Mouse (Mus musculus) olfactory bulb, adult 2 months (tissue): ENCODE measurements around the gene Lyzl6. TPM values are rescaled to one million over a fixed set of nuclear protein-coding genes. Genes with fewer than 3 reads are reported as not detected.

Experiments used
- H3K27ac ChIP-seq: fragments of 200-500 bp; 2 replicates; pipeline ENCODE4 v1.5.1; 2012; ENCODE audit warnings: low read depth, low read length; ENCODE audit not compliant: insufficient read depth
- H3K4me1 ChIP-seq: fragments of 200-500 bp; 2 replicates; pipeline ENCODE4 v1.6.1; 2012; ENCODE audit warnings: low read length; ENCODE audit not compliant: control insufficient read depth, insufficient read depth
- H3K4me3 ChIP-seq: fragments of 200-500 bp; 2 replicates; pipeline ENCODE4 v1.5.1; 2012; ENCODE audit warnings: mild to moderate bottlenecking, low read depth, low read length, moderate library complexity; ENCODE audit not compliant: insufficient read depth
- CTCF ChIP-seq: fragments of 200-500 bp; IDR thresholded peaks from 2 replicates; pipeline ENCODE4 v1.5.1; 2012; ENCODE audit warnings: low read depth, mild to moderate bottlenecking, low read length, moderate library complexity; ENCODE audit not compliant: insufficient read depth
- POLR2A ChIP-seq: fragments of 200-500 bp; IDR thresholded peaks from 2 replicates; pipeline ENCODE4 v1.6.1; 2012; ENCODE audit warnings: mild to moderate bottlenecking, low read depth, low read length, moderate library complexity; ENCODE audit not compliant: insufficient read depth
- whole genome bisulfite sequencing: fragments of 180-500 bp; shearing (Covaris S2); methylation state at CpG from one replicate; pipeline ENCODE4 v1.1.7; 2018; 5-methylcytosine and 5-hydroxymethylcytosine counted together
- polyA plus RNA-seq: library from polyadenylated mRNA; stranded (reverse); fragments of >200 nt; gene quantifications from 2 replicates; pipeline ENCODE4 v1.2.4, GENCODE M21; 2012; ENCODE audit warnings: low replicate concordance; ENCODE audit not compliant: missing spikeins, insufficient read depth, insufficient read length

The Lyzl6 gene
- polyA plus RNA-seq, 1 experiment: not detected

DNA sequence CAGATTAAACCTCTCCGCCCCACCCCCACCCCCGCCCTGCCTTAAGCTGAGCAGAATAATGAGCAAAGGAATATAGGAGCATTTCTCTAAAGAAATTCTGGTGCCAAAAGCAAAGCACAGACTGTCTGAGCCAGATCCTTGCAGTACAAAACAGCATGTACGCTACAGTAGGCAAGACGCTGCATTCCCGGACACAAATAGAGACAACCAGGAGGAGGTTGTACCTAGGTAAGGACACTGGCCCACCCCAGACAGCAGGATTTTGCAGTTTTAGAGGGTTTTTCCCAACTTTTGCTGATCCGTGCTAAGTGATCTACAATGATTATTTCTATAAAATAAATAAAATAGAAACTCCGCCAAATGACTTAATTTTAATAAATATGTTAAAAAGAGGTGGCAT, 10.0 kb upstream of the Lyzl6 start:
- H3K27ac ChIP-seq: peak overlapping the region; percentile 83

DNA sequence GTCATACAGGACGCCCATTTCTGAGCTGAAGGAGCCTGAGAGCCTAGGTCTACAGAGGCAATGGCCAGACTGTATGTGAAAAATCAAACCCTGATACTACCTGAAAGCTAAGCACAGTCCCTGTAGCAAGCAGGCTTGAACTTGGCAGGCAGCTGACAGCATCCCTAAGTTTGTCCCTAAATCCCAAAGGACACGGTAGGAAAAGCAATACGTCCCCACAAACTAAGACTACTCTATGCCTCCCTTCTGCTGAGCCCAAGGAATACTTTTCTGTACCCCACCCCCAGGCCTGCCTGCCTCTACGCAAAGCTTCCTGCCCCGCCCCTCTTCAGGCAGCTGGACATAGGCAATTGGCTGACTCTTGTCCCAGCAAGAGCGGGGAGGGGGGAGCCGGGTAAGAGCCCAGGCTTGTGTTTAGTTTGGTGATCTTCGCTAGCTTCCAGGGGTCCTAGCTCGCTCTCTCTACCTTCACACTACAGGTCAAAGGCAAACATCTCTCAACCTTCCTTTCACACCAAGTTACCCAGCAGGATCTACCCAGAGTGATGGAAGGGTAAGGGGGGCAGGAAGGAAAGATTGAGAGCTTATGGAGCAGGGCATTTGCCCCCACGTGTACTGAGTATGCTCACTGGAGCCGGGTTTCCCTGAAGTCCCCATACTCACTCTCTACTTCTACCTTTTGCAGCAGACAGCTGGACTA, 9.4 kb upstream of the Lyzl6 start:
- TF ChIP-seq CTCF: no peak
- TF ChIP-seq POLR2A: no peak
- 34% methylated on average over 11 of the region's 11 CpGs for WGBS
- Histone ChIP-seq H3K27ac (no peak overlapping the region), H3K4me1 (peaks cover 37% of the 10 kb centered on the region), H3K4me3 (no peak overlapping the region)

More for the DNA sequence above, 10.0 kb upstream of the Lyzl6 start:
- no peak for TF ChIP-seq CTCF
- no peak for TF ChIP-seq POLR2A
- WGBS: 17% methylated on average over 7 of the region's 7 CpGs
- Histone ChIP-seq H3K4me1 (peaks cover 37% of the 10 kb centered on the region), H3K4me3 (peak overlapping the region; percentile 80; the same call in 1 of the 2 replicates)

DNA sequence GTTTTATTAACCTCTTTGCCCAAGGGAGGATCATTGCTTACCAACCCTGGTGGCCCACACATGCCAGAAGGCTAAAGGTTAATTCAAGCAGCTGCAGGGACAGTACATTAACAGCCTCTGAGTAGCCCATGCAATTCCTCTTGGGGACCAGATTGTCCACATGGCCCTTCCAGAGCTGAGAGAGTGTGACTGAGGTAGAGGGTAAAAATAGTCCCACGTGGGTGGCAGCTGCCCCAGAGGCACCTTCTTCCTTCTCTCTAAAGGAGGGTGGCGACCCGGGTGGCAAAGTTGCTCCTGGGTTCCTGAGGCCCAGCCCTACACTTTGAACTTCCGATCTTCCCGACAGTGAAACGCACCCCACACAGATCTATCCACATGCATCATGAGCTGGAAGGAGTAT, 7.6 kb upstream of the Lyzl6 start:
- TF ChIP-seq POLR2A (no peak), CTCF (no peak)
- H3K4me3 ChIP-seq: no peak overlapping the region
- 85% methylated on average over 6 of the region's 6 CpGs for WGBS
- H3K27ac ChIP-seq: no peak overlapping the region
- H3K4me1 ChIP-seq: peaks cover 43% of the 10 kb centered on the region

DNA sequence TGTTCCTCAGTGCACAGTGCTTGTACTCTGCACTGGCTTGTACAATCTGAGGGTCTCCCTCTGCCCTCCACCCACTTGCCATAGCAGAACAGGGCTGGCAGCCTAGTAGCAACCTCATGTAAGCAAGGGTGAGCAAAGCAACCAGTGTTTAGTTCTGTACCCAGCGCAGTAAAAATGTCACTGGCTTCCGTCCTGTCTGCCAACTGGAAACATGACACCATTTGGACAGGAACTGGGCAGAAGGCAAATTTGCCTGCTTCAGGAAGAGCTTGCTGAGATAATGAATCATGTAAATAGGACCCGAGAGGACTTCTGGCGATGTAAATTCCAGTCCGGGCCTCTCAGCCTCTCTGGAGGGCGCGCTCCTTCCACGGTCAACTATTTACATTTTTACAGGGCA, 7.0 kb upstream of the Lyzl6 start:
- Histone ChIP-seq H3K4me3 (no peak overlapping the region), H3K27ac (no peak overlapping the region), H3K4me1 (peaks cover 43% of the 10 kb centered on the region)
- WGBS: 87% methylated on average over 8 of the region's 8 CpGs
- TF ChIP-seq POLR2A (no peak), CTCF (no peak)

DNA sequence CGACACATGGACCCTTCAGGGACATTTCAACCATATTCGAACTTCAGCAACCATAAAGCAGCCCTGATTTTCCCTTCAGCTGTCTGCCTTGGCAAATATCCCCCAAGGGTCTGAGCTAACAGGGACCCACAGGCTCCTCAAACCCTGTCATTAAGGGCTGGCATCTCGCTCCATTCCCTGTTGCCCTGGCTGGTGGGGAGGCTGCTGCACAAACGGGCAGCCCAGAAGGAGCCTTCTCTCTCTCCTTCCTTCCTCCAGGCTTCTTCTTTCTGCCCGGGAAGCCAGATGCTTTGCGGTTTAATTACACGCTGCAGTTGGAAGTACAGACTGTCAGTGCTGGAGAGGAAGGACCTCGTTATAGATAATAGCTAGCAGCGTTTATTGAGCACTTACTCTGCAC, 4.5 kb upstream of the Lyzl6 start:
- Histone ChIP-seq H3K4me1 (peaks cover 39% of the 10 kb centered on the region), H3K27ac (peak overlapping the region; percentile 59), H3K4me3 (no peak overlapping the region)
- no peak for TF ChIP-seq POLR2A
- no peak for TF ChIP-seq CTCF
- WGBS: 22% methylated on average over 9 of the region's 9 CpGs

DNA sequence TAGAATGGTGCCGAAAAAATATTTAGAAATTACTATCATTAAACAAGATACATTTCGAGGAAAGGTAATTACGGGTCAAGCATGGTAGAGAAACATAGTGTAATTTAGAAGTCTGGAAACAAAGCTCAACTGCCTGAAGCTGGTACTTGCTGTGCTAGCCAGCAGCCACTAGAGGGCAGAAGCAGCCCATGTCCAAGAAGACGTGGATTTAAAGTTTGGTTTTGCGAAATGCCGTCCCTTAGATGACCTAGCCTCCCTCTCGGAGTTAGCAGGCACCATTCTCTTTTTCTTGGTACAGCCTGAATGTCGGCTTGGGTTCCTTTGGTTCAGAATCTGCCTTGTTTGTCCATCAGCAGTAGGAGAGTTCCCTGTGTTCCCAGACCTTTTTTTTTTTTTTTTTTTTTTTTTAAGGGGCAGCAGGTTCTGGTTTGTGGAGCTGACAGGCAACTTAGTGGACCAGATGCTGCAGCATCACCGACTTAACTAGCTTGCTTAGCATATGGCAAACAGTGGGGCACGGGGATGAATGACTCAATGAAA, 787 bp upstream of the Lyzl6 start:
- peaks cover 24% of the 10 kb centered on the region for H3K4me1 ChIP-seq
- no peak overlapping the region for H3K27ac ChIP-seq
- peak; percentile 52 for TF ChIP-seq CTCF
- no peak for TF ChIP-seq POLR2A
- 1% methylated on average over 10 of the region's 10 CpGs for WGBS
- H3K4me3 ChIP-seq: no peak overlapping the region

DNA sequence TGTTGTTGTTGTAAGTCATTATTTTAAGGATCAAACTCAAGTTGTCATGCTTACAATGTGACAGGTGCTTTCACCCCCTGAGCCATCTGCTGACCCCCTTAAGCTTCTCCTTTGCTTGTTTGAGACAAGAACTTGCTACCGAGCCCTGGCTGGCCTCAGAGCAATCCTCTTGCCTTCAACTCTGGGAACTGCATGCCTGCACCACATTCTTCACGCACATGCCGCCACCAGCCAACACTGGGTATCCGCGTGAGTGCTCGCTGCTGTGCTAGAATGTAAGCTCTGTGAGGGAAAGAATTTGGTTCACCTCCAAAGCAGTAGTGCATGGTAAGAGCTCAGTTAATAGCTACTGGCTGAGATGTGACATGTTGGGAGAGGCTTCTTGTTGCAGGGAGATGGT, 2.4 kb downstream of the Lyzl6 start:
- TF ChIP-seq POLR2A (no peak), CTCF (no peak)
- H3K4me3 ChIP-seq: no peak overlapping the region
- WGBS: 91% methylated on average over 6 of the region's 6 CpGs
- H3K4me1 ChIP-seq: peaks cover 3% of the 10 kb centered on the region; the same call in 1 of the 2 replicates
- H3K27ac ChIP-seq: no peak overlapping the region

DNA sequence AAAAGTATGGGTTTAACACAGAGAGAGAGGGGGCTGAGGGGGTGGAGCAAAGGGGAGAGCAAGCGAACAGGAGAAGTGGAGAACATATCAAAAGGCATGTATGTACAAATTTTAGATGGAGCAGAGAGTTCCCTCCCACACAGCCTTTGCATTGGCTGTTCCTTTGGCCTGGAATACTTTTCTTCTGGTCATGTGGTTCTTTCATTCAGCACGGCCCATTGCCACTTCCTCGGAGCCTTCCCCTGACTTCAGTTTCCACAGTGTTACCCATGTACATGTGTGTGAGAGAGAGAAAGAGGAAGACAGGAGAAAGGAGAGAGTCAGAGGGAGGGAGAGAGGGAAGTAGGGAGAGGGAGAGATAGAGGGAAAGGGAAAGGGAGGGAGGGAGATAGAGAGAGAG, 3.2 kb downstream of the Lyzl6 start:
- Histone ChIP-seq H3K4me3 (no peak overlapping the region), H3K4me1 (peaks cover 3% of the 10 kb centered on the region; the same call in 1 of the 2 replicates), H3K27ac (no peak overlapping the region)
- no peak for TF ChIP-seq CTCF
- no peak for TF ChIP-seq POLR2A
- 65% methylated on average over 3 of the region's 3 CpGs for WGBS

DNA sequence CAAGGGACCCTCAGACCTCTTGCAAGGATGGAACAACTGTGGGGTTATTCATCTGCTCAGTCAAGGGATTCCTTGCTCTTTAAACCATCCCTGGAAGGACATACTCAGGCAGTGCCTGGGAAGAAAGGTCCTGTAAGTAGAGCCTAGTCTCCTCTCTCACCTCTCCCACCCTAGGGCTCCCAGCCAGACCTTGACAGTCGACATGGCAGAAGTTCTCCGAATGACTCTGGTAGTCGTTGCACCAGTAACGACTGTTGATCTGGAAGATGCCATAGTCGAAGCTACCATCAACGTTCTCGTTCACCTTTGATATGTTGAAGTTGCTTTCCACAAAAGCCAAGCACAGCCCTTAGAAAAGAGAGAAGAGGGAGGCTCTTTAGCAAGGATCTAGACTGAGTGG, 3.9 kb downstream of the Lyzl6 start:
- TF ChIP-seq POLR2A (no peak), CTCF (no peak)
- H3K4me1 ChIP-seq: peaks cover 1% of the 10 kb centered on the region; the same call in 1 of the 2 replicates
- H3K4me3 ChIP-seq: no peak overlapping the region
- no peak overlapping the region for H3K27ac ChIP-seq
- 86% methylated on average over 7 of the region's 7 CpGs for WGBS
